29 mouse cellular contexts compared by ENCODE assay signal in the genomic region with DNA sequence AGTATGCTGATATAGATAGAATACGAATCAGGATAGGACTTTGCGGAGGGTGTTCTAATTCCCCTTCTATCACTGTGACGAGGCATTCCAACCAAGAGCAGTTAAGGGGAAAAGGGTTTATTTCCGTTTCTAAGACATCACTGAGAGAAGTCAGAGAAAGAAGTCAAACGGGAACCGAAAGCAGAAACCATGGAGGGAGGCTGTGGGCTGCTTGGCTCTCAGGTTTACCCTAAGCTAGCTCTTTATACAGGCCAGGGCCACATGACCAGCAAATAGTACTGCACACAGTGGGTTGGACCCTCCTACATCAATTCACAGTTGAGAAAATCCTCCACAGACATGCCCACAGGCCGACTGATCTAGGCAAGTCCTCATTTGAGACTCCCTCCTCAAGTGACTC.
DNase-seq lines count a peak whose midpoint lies in the region; ATAC-seq and TF ChIP-seq lines count a peak whose summit lies in the region.
"Had no signal": no experiment of that assay in that cellular context is flagged by ENCODE, and none has a peak within 500 bp of the region (broad histone marks: within the 10 kb centered on the region; RNA-seq: fewer than 3 reads in every experiment).

No protein-coding gene starts in this region.

- TF ChIP-seq CTCF in CH12.LX (conservative IDR thresholded peaks at IDR 0.05 in 1 of 2, IDR thresholded peaks at IDR 0.05 in 1 of 2; ENCODE audit: low read depth in 2 of 2, low read length in 2 of 2): no peak
- no peak for TF ChIP-seq CTCF in stomach, postnatal 0 days (IDR thresholded peaks at IDR 0.05; ENCODE audit: low read depth)

- peak; percentile 77 for TF ChIP-seq EP300 in CH12.LX (IDR thresholded peaks at IDR 0.05; ENCODE audit: low read length)
- TF ChIP-seq EP300 in stomach, postnatal 0 days (optimal IDR thresholded peaks at IDR 0.05): no peak

- TF ChIP-seq RAD21 in CH12.LX (IDR thresholded peaks at IDR 0.05; ENCODE audit: low read depth, low read length): no peak

- dilution Hi-C loops in CH12.LX (cut with MboI; ENCODE audit: extremely low pct_ligation_motif_present, extremely low pct_unique_long_range_greater_than_20kb, low sequenced_read_pairs): no loop called here

- no peak for TF ChIP-seq POLR2A in CH12.LX (IDR thresholded peaks at IDR 0.05; ENCODE audit: low read depth, low read length)

- no peaks in the 10 kb centered on the region for H3K27me3 ChIP-seq in heart, embryonic 10.5 days (ENCODE audit: insufficient read depth, poor library complexity, severe bottlenecking)
- no peaks in the 10 kb centered on the region for H3K27me3 ChIP-seq in CH12.LX (replicated peaks)
- H3K27me3 ChIP-seq in splenic B cell, adult 2 months (ENCODE audit: control insufficient read depth, insufficient read depth, low read length, poor library complexity, severe bottlenecking): no peaks in the 10 kb centered on the region
- no peaks in the 10 kb centered on the region for H3K27me3 ChIP-seq in stomach, postnatal 0 days (ENCODE audit: control insufficient read depth, insufficient read depth, low read length)
- H3K27me3 ChIP-seq: forebrain, embryonic 13.5 days; heart, embryonic 13.5 days; hindbrain, embryonic 15.5 days; lung, embryonic 15.5 days had no signal

- no peaks in the 10 kb centered on the region for H3K36me3 ChIP-seq in heart, embryonic 10.5 days
- H3K36me3 ChIP-seq in CH12.LX (replicated peaks in 1 of 2; ENCODE audit: control insufficient read depth in 1 of 2, insufficient read depth in 1 of 2, low read length in 1 of 2) (no peaks in the 10 kb centered on the region), macrophage (ENCODE audit: inconsistent target) (no peaks in the 10 kb centered on the region)
- H3K36me3 ChIP-seq in splenic B cell, adult 2 months (ENCODE audit: control insufficient read depth, insufficient read depth, low read length, poor library complexity, severe bottlenecking): no peaks in the 10 kb centered on the region
- H3K36me3 ChIP-seq in stomach, postnatal 0 days (ENCODE audit: control insufficient read depth, insufficient read depth, low read length): no peaks in the 10 kb centered on the region
- H3K36me3 ChIP-seq: heart, embryonic 13.5 days; hindbrain, embryonic 10.5 days; hindbrain, embryonic 15.5 days; lung, embryonic 15.5 days had no signal

- in situ Hi-C loops in CH12.LX (cut with MboI; ENCODE audit: low pct_ligation_motif_present, low pct_unique_long_range_greater_than_20kb, low sequenced_read_pairs): no loop called here

- H3K9ac ChIP-seq in CH12.LX (ENCODE audit: insufficient read depth, low read depth): no peak overlapping the region
- H3K9ac ChIP-seq in stomach, postnatal 0 days (ENCODE audit: low read length): no peak overlapping the region
- H3K9ac ChIP-seq: forebrain, embryonic 13.5 days; heart, embryonic 13.5 days; hindbrain, embryonic 15.5 days; liver, embryonic 14.5 days; lung, embryonic 15.5 days had no signal

- H3K9me3 ChIP-seq in heart, embryonic 10.5 days: no peaks in the 10 kb centered on the region
- no peaks in the 10 kb centered on the region for H3K9me3 ChIP-seq in CH12.LX (replicated peaks; ENCODE audit: low read length)
- no peaks in the 10 kb centered on the region for H3K9me3 ChIP-seq in stomach, postnatal 0 days (ENCODE audit: control insufficient read depth, low read length)
- H3K9me3 ChIP-seq: forebrain, embryonic 13.5 days; heart, embryonic 13.5 days; hindbrain, embryonic 10.5 days; hindbrain, embryonic 15.5 days; lung, embryonic 15.5 days had no signal

- no peak overlapping the region for H3K27ac ChIP-seq in heart, embryonic 10.5 days
- H3K27ac ChIP-seq in CH12.LX (ENCODE audit: insufficient read depth, low read depth) (no peak overlapping the region), macrophage (peak overlapping the region; percentile 19)
- H3K27ac ChIP-seq in stomach, postnatal 0 days (replicated peaks): no peak overlapping the region
- H3K27ac ChIP-seq: forebrain, embryonic 13.5 days; heart, adult 2 months; heart, embryonic 13.5 days; hindbrain, embryonic 10.5 days; hindbrain, embryonic 15.5 days; liver, embryonic 14.5 days; lung, embryonic 15.5 days had no signal

- peak; percentile 83 for DNase-seq in heart, adult 11 months
- DNase-seq in heart, embryonic 10.5 days (ENCODE audit: low spot score): no peak
- DNase-seq in CH12.LX (ENCODE audit: extremely low read depth): peak; percentile 76
- peak; percentile 41 for DNase-seq in splenic B cell, adult 2 months (ENCODE audit: low read depth, low spot score)
- DNase-seq in stomach, postnatal 0 days (ENCODE audit: low spot score): no peak
- DNase-seq in left cerebral cortex, postnatal 10 days (ENCODE audit: extremely low spot score in 1 of 2, low spot score in 2 of 2): no peak
- DNase-seq: adrenal gland, adult 8-10 months; cerebellum, adult 8-10 months; cerebellum, postnatal 25 days; gastrocnemius, postnatal 25 days; heart, adult 2 months; heart, postnatal 10 days; kidney, adult 2 months; kidney, postnatal 4 days; layer of hippocampus, postnatal 36 days; liver; lung, postnatal 36 days; midbrain, embryonic 14.5 days; right cerebral cortex, adult 18-20 months; spleen, adult 18-20 months; thymus, adult 2 months; thymus, postnatal 36 days had no signal

- intact Hi-C loops in left cerebral cortex, postnatal 10 days (cut with DNase I): no loop called here

- no peak overlapping the region for H3K4me3 ChIP-seq in heart, embryonic 10.5 days
- H3K4me3 ChIP-seq in CH12.LX (replicated peaks in 1 of 3; ENCODE audit: low read depth in 2 of 3, low read length in 2 of 3, poor library complexity in 1 of 3) (no peak overlapping the region), macrophage (ENCODE audit: inconsistent target) (no peak overlapping the region)
- no peak overlapping the region for H3K4me3 ChIP-seq in stomach, postnatal 0 days (ENCODE audit: low read depth, low read length)
- H3K4me3 ChIP-seq: forebrain, embryonic 13.5 days; heart, adult 2 months; heart, embryonic 13.5 days; hindbrain, embryonic 10.5 days; hindbrain, embryonic 15.5 days; lung, embryonic 15.5 days had no signal

- H3K79me2 ChIP-seq in CH12.LX (replicated peaks; ENCODE audit: control insufficient read depth, extremely low read depth, insufficient read depth, poor library complexity, severe bottlenecking): no peaks in the 10 kb centered on the region
- H3K79me2 ChIP-seq in macrophage (ENCODE audit: inconsistent target): no peaks in the 10 kb centered on the region

- ATAC-seq in stomach, postnatal 0 days (ENCODE audit: low FRiP score, low TSS enrichment): no peak
- ATAC-seq: forebrain, embryonic 13.5 days had no signal

- WGBS in heart, embryonic 10.5 days: 78% methylated on average over 7 of the region's 7 CpGs
- WGBS in macrophage (ENCODE audit: missing documents): 32% methylated on average over 7 of the region's 7 CpGs
- WGBS in stomach, postnatal 0 days: 71% methylated on average over 7 of the region's 7 CpGs

- H3K4me1 ChIP-seq in heart, embryonic 10.5 days: no peaks in the 10 kb centered on the region
- peaks cover 3 to 10% of the 10 kb centered on the region in 2 experiments for H3K4me1 ChIP-seq in CH12.LX (ENCODE audit: control insufficient read depth in 1 of 2, insufficient read depth in 2 of 2)
- no peaks in the 10 kb centered on the region for H3K4me1 ChIP-seq in stomach, postnatal 0 days (replicated peaks; ENCODE audit: control insufficient read depth, insufficient read depth)
- H3K4me1 ChIP-seq: forebrain, embryonic 13.5 days; heart, embryonic 13.5 days; hindbrain, embryonic 10.5 days; hindbrain, embryonic 15.5 days; lung, embryonic 15.5 days had no signal

- no peak overlapping the region for H3K4me2 ChIP-seq in CH12.LX (ENCODE audit: insufficient read depth, low read depth, poor library complexity, severe bottlenecking)
- no peak overlapping the region for H3K4me2 ChIP-seq in stomach, postnatal 0 days (replicated peaks; ENCODE audit: low read depth)
- H3K4me2 ChIP-seq: forebrain, embryonic 13.5 days; heart, embryonic 13.5 days; hindbrain, embryonic 15.5 days; lung, embryonic 15.5 days had no signal

TF ChIP-seq in CH12.LX, 34 proteins besides CTCF, POLR2A, EP300 and RAD21:
- TF ChIP-seq USF2 (conservative IDR thresholded peaks at IDR 0.05; ENCODE audit: low read depth, low read length): peak; percentile 45
- peak; percentile 56 for TF ChIP-seq USF1 (IDR thresholded peaks at IDR 0.05; ENCODE audit: low read depth, low read length)
- TF ChIP-seq MEF2A (IDR thresholded peaks at IDR 0.05; ENCODE audit: borderline replicate concordance, low read depth, low read length): no peak
- no peak for TF ChIP-seq SMC3 (IDR thresholded peaks at IDR 0.05; ENCODE audit: low read depth, low read length)
- TF ChIP-seq IRF4 (IDR thresholded peaks at IDR 0.05; ENCODE audit: low read depth, low read length): peak; percentile 85
- no peak for TF ChIP-seq ZMIZ1 (IDR thresholded peaks at IDR 0.05; ENCODE audit: low read depth, low read length)

Comparison
In these comparisons a context has a peak if more than half of its experiments do, and no peak if none do; other contexts are left out.
1. DNase-seq: peak in heart, adult 11 months (single experiment), CH12.LX (single experiment) and splenic B cell, adult 2 months (single experiment); none in heart, embryonic 10.5 days (single experiment), stomach, postnatal 0 days (single experiment) and left cerebral cortex, postnatal 10 days (0 of 2).